Mouse (Mus musculus): ENCODE measurements around the gene Sox5. TPM values are rescaled to one million over a fixed set of nuclear protein-coding genes. Genes with fewer than 3 reads are reported as not detected.

Gene Sox5
- polyA plus RNA-seq, 2 experiments from 2014 or later: 0.08 to 0.37 TPM

GRCm38 (mm10) chr6:143838384-143839076 lies 943.2 kb downstream of the Sox5 start:
- no peak for ATAC-seq

- no peak for ATAC-seq
These were observed 946.4 kb downstream of the Sox5 start for GRCm38 (mm10) chr6:143835331-143835730.

GRCm38 (mm10) chr6:143833986-143834385 lies 947.8 kb downstream of the Sox5 start:
- ATAC-seq: no peak

- no peak for ATAC-seq
These were observed 948.6 kb downstream of the Sox5 start for GRCm38 (mm10) chr6:143833182-143833558.

GRCm38 (mm10) chr6:143832483-143833181 lies 949.1 kb downstream of the Sox5 start:
- ATAC-seq: no peak

- ATAC-seq: no peak
These were observed 950.5 kb downstream of the Sox5 start for GRCm38 (mm10) chr6:143831246-143831645.

- no peak for ATAC-seq
These were observed 951.6 kb downstream of the Sox5 start for GRCm38 (mm10) chr6:143830131-143830530.

- ATAC-seq: no peak
These were observed 955.0 kb downstream of the Sox5 start for GRCm38 (mm10) chr6:143826786-143827185.

- no peak for ATAC-seq
These were observed 955.8 kb downstream of the Sox5 start for GRCm38 (mm10) chr6:143825966-143826365.

- ATAC-seq: no peak
These were observed 956.7 kb downstream of the Sox5 start for GRCm38 (mm10) chr6:143825086-143825485.

GRCm38 (mm10) chr6:143788446-143788845 lies 993.3 kb downstream of the Sox5 start:
- no peak for ATAC-seq

- ATAC-seq: no peak
These were observed 994.4 kb downstream of the Sox5 start for GRCm38 (mm10) chr6:143787360-143787759.

GRCm38 (mm10) chr6:143785685-143786084 lies 996.1 kb downstream of the Sox5 start:
- ATAC-seq: no peak

Data from activated CD4-positive, CD25-positive, alpha-beta regulatory T cell, adult 4 months (primary cell).